In genomic region chr13:112289338-112289737, GRCm38 (mm10) we compare ENCODE assay signal across 11 mouse cellular contexts. TPM values are rescaled to one million over a fixed set of nuclear protein-coding genes. Genes with fewer than 3 reads are reported as not detected.
A peak's percentile ranks its signal among the peaks of the same experiment; 100 is the strongest.
DNase-seq lines count a peak whose midpoint lies in the region; ATAC-seq and TF ChIP-seq lines count a peak whose summit lies in the region.
"Had no signal": no experiment of that assay in that cellular context is flagged by ENCODE, and none has a peak within 500 bp of the region (broad histone marks: within the 10 kb centered on the region; RNA-seq: fewer than 3 reads in every experiment).

No protein-coding gene starts in this region.

- peak; percentile 11 to 26 for DNase-seq in layer of hippocampus, postnatal 14 days (ENCODE audit: low spot score in 2 of 2)
- DNase-seq in layer of hippocampus, adult 11-12 months (ENCODE audit: low spot score), result no peak
- DNase-seq in MN1 (ENCODE audit: low spot score), result peak; percentile 26
- DNase-seq in forebrain, postnatal 0 days, result peak; percentile 41
- DNase-seq in stomach, postnatal 0 days (ENCODE audit: low spot score), result no peak
- no peak for DNase-seq in heart, adult 8-10 months (ENCODE audit: low spot score)
- DNase-seq: kidney, adult 11 months had no signal

- no peaks in the 10 kb centered on the region for H3K9me3 ChIP-seq in forebrain, postnatal 0 days (ENCODE audit: low read length)
- H3K9me3 ChIP-seq in midbrain, embryonic 16.5 days (replicated peaks; ENCODE audit: control insufficient read depth, low read length, poor library complexity, severe bottlenecking), result no peaks in the 10 kb centered on the region
- H3K9me3 ChIP-seq in stomach, postnatal 0 days (ENCODE audit: control insufficient read depth, low read length), result no peaks in the 10 kb centered on the region
- H3K9me3 ChIP-seq in heart, embryonic 11.5 days (replicated peaks; ENCODE audit: control insufficient read depth, low read length), result no peaks in the 10 kb centered on the region
- H3K9me3 ChIP-seq: heart, embryonic 15.5 days; limb, embryonic 15.5 days had no signal

- no peak for TF ChIP-seq EP300 in stomach, postnatal 0 days (optimal IDR thresholded peaks at IDR 0.05)

- no peaks in the 10 kb centered on the region for H3K36me3 ChIP-seq in forebrain, postnatal 0 days (ENCODE audit: insufficient read depth)
- no peaks in the 10 kb centered on the region for H3K36me3 ChIP-seq in midbrain, embryonic 16.5 days (ENCODE audit: control insufficient read depth, insufficient read depth, low read length)
- no peaks in the 10 kb centered on the region for H3K36me3 ChIP-seq in stomach, postnatal 0 days (ENCODE audit: control insufficient read depth, insufficient read depth, low read length)
- H3K36me3 ChIP-seq in heart, embryonic 11.5 days (ENCODE audit: control insufficient read depth, insufficient read depth, low read length), result no peaks in the 10 kb centered on the region
- H3K36me3 ChIP-seq: heart, embryonic 15.5 days; limb, embryonic 15.5 days had no signal

- ATAC-seq in forebrain, postnatal 0 days, result peak; percentile 12; the same call in 1 of the 2 replicates
- no peak for ATAC-seq in midbrain, embryonic 16.5 days
- ATAC-seq in stomach, postnatal 0 days (ENCODE audit: low FRiP score, low TSS enrichment), result no peak
- ATAC-seq in heart, embryonic 11.5 days (replicated peaks; ENCODE audit: insufficient number of reproducible peaks, low FRiP score, low TSS enrichment), result no peak

- no peak for TF ChIP-seq CTCF in forebrain, postnatal 0 days (IDR thresholded peaks at IDR 0.05; ENCODE audit: low read depth)
- TF ChIP-seq CTCF in stomach, postnatal 0 days (IDR thresholded peaks at IDR 0.05; ENCODE audit: low read depth), result no peak

- peak overlapping the region; percentile 56 for H3K4me2 ChIP-seq in forebrain, postnatal 0 days (ENCODE audit: low read depth)
- H3K4me2 ChIP-seq in midbrain, embryonic 16.5 days (ENCODE audit: low read length), result peak overlapping the region; percentile 61
- no peak overlapping the region for H3K4me2 ChIP-seq in stomach, postnatal 0 days (replicated peaks; ENCODE audit: low read depth)
- H3K4me2 ChIP-seq in heart, embryonic 11.5 days, result no peak overlapping the region

- no peaks in the 10 kb centered on the region for H3K27me3 ChIP-seq in forebrain, postnatal 0 days (ENCODE audit: insufficient read depth, low read length)
- no peaks in the 10 kb centered on the region for H3K27me3 ChIP-seq in midbrain, embryonic 16.5 days (ENCODE audit: control insufficient read depth, insufficient read depth, low read depth, low read length)
- no peaks in the 10 kb centered on the region for H3K27me3 ChIP-seq in stomach, postnatal 0 days (ENCODE audit: control insufficient read depth, insufficient read depth, low read length)
- no peaks in the 10 kb centered on the region for H3K27me3 ChIP-seq in heart, embryonic 11.5 days (ENCODE audit: control insufficient read depth, insufficient read depth, low read length)
- H3K27me3 ChIP-seq: heart, embryonic 15.5 days; limb, embryonic 15.5 days had no signal

- 51% methylated on average over 9 of the region's 9 CpGs for WGBS in forebrain, postnatal 0 days
- WGBS in midbrain, embryonic 16.5 days, result 66% methylated on average over 9 of the region's 9 CpGs
- WGBS in stomach, postnatal 0 days, result 74% methylated on average over 9 of the region's 9 CpGs
- WGBS in heart, embryonic 11.5 days (ENCODE audit: insufficient replicate concordance), result 76% methylated on average over 9 of the region's 9 CpGs

- H3K4me3 ChIP-seq in forebrain, postnatal 0 days (ENCODE audit: low read depth, low read length), result peak overlapping the region; percentile 32
- H3K4me3 ChIP-seq in midbrain, embryonic 16.5 days (ENCODE audit: low read depth, low read length), result peak overlapping the region; percentile 45
- H3K4me3 ChIP-seq in stomach, postnatal 0 days (ENCODE audit: low read depth, low read length), result no peak overlapping the region
- H3K4me3 ChIP-seq in heart, embryonic 11.5 days (ENCODE audit: low read depth, low read length), result no peak overlapping the region

- peak overlapping the region; percentile 26; the same call in 1 of the 2 replicates for H3K9ac ChIP-seq in forebrain, postnatal 0 days
- peak overlapping the region; percentile 60 for H3K9ac ChIP-seq in midbrain, embryonic 16.5 days (ENCODE audit: low read depth, low read length)
- H3K9ac ChIP-seq in stomach, postnatal 0 days (ENCODE audit: low read length), result no peak overlapping the region
- no peak overlapping the region for H3K9ac ChIP-seq in heart, embryonic 11.5 days (ENCODE audit: low read depth, low read length)
- H3K9ac ChIP-seq: heart, embryonic 15.5 days; limb, embryonic 15.5 days had no signal

- H3K4me1 ChIP-seq in forebrain, postnatal 0 days (ENCODE audit: insufficient read depth), result peaks cover 8% of the 10 kb centered on the region
- H3K4me1 ChIP-seq in midbrain, embryonic 16.5 days (ENCODE audit: control insufficient read depth, insufficient read depth, low read length), result peaks cover 17% of the 10 kb centered on the region
- no peaks in the 10 kb centered on the region for H3K4me1 ChIP-seq in stomach, postnatal 0 days (replicated peaks; ENCODE audit: control insufficient read depth, insufficient read depth)
- peaks cover 9% of the 10 kb centered on the region for H3K4me1 ChIP-seq in heart, embryonic 11.5 days (ENCODE audit: control insufficient read depth, insufficient read depth, low read length)

- H3K27ac ChIP-seq in forebrain, postnatal 0 days (ENCODE audit: low read depth, low read length), result peak overlapping the region; percentile 76
- peak overlapping the region; percentile 91 for H3K27ac ChIP-seq in midbrain, embryonic 16.5 days (ENCODE audit: low read length)
- no peak overlapping the region for H3K27ac ChIP-seq in stomach, postnatal 0 days (replicated peaks)
- no peak overlapping the region for H3K27ac ChIP-seq in heart, embryonic 11.5 days (ENCODE audit: low read depth, low read length)

RNA-seq across cellular contexts. Expression of gene Ankrd55, which starts 1.1 kb away (rescaled TPM):
- total RNA-seq in layer of hippocampus, postnatal 14 days (2021), result 1 to 10 TPM; 5.7 to 7.0 TPM
- 10.5 and 15.6 TPM in 2 replicates for total RNA-seq in forebrain, postnatal 0 days (2014; rRNA removed)
- 3.4 and 5.7 TPM in 2 replicates for polyA plus RNA-seq in forebrain, postnatal 0 days (2015; fragmentation: Nextera tagmentation; extraction: Ambion mirVana)
- 10.4 and 11.0 TPM in 2 replicates for polyA plus RNA-seq in midbrain, embryonic 16.5 days (2015; fragmentation: Nextera tagmentation; extraction: Ambion mirVana)
- 0.08 and 0.33 TPM in 2 replicates for polyA plus RNA-seq in stomach, postnatal 0 days (2015; fragmentation: Nextera tagmentation; extraction: Ambion mirVana)
- total RNA-seq in heart, adult 8-10 months (2022), result 1 to 10 TPM; 1.6 to 2.7 (median 2.4) TPM
- 0.14 and 0.63 TPM in 2 replicates for polyA plus RNA-seq in heart, embryonic 11.5 days (2014; fragmentation: Nextera tagmentation; extraction: Ambion mirVana)

Comparison
In these comparisons a context has a peak if more than half of its experiments do, and no peak if none do; other contexts are left out.
1. DNase-seq: peak in layer of hippocampus, postnatal 14 days (2 of 2), MN1 (single experiment) and forebrain, postnatal 0 days (single experiment); none in layer of hippocampus, adult 11-12 months (single experiment), stomach, postnatal 0 days (single experiment) and heart, adult 8-10 months (single experiment).
2. H3K27ac ChIP-seq: peak in forebrain, postnatal 0 days (single experiment) and midbrain, embryonic 16.5 days (single experiment); none in stomach, postnatal 0 days (single experiment) and heart, embryonic 11.5 days (single experiment).
3. H3K4me2 ChIP-seq: peak in forebrain, postnatal 0 days (single experiment) and midbrain, embryonic 16.5 days (single experiment); none in stomach, postnatal 0 days (single experiment) and heart, embryonic 11.5 days (single experiment).
4. H3K4me3 ChIP-seq: peak in forebrain, postnatal 0 days (single experiment) and midbrain, embryonic 16.5 days (single experiment); none in stomach, postnatal 0 days (single experiment) and heart, embryonic 11.5 days (single experiment).
5. H3K9ac ChIP-seq: peak in forebrain, postnatal 0 days (single experiment) and midbrain, embryonic 16.5 days (single experiment); none in stomach, postnatal 0 days (single experiment) and heart, embryonic 11.5 days (single experiment).